Mouse (Mus musculus) small intestine, adult 2 months (tissue): ENCODE measurements at regions not wholly inside any gene's neighbourhood (a gene's known extent, or its start where the extent isn't known, plus 50 kb on each side); places are given as distances from the start of the nearest gene placed in this dataset.

Experiments used
- CTCF ChIP-seq: fragments of 200-500 bp; IDR thresholded peaks from 2 replicates; pipeline ENCODE4 v1.5.1; 2012; ENCODE audit warnings: low read depth, mild to moderate bottlenecking, control low read depth, inconsistent platforms, low read length, moderate library complexity, mixed read lengths; ENCODE audit not compliant: insufficient replicate concordance, insufficient read length; ENCODE audit errors: extremely low read depth
- POLR2A ChIP-seq: fragments of 200-500 bp; IDR thresholded peaks from 2 replicates; pipeline ENCODE4 v1.6.1; 2012; ENCODE audit warnings: low read depth, mild to moderate bottlenecking, control low read depth, inconsistent platforms, low read length, moderate library complexity

- TF ChIP-seq CTCF, result no peak
- no peak for TF ChIP-seq POLR2A
Observed at GRCm38 (mm10) chr6:100432688-100433533, 145.6 kb upstream of the Rybp start.
